Mouse (Mus musculus): Measurements from ENCODE around the gene Ndufb11. TPM values are rescaled to one million over a fixed set of nuclear protein-coding genes. Genes with fewer than 3 reads are reported as not detected.

Ndufb11 gene
- 702 and 766 TPM in 2 replicates for polyA plus RNA-seq (2012)

DNA sequence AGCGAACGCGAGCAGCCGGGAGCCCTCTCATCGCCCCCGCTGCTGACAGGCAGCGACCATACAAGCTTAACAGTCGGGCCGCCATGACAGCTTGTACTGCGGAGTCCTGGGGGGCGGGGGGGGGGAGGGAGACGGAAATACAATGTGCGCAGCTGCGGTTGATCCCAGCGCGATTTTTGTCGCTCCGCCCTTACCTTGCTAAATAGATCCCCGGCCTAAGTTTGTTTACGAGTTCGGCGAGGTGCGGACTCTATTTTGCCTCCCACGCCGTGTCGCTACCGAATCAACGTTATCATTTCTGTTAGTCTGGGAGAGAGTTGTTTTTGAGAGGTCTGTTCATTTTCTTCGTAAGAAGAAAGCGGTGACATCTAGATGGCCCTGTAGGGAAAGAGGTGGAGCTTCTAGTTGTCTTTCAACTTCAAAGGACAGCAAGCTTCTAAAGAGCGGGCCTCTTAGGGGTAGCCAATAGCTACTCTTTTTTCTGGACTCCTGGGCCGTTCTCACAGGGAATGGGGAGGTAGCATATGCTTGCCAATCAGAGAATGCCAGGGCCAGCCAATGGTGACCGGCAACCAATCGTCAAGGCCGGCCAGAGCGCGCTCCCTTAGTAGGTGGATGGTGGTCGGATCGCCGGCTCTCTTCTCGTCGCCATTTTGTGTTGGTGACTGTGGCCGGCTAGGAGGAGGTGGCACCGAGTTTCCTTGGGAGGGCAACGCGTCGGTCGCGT, at the start of gene Ndufb11, which contains the start of gene Rbm10:
Ndufb11 (minus strand) TSS at position 444 of the 727 bp plus-strand sequence.
Rbm10 (plus strand) TSS at position 328 of the 727 bp plus-strand sequence.

DNA sequence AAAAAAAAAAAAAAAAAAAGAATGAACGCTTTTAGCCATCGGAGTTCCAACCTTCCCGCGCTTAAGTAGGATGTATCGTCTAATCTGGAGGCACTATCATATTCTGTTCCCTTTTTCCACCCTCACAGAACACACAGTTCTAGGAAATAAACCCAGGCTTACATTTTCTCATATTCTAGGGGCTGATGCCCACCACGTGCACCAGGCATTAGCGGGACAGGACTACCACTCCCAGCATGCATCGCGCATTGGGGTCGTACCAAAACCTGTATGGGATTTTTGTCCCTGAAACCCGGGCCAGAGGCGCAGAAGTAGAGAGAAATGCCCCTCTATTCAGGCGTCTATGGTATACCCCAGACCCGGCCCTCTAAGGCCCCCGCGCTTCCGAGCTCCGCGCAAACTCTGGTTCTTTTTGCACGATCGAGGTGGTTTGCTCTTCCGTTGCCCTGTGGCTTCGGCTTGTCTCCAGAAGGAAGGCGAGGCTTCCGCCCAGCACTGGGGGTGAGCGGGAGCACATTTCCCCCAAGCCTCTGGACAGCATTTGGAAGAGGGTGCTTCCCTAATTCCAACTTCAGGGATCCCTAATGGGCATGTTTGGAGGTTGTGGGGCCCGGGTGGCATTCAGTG, 40.7 kb upstream of the Ndufb11 start, which contains the start of gene Uba1:
Uba1 (plus strand) TSS at position 301 of the 627 bp plus-strand sequence.

Other genes with a start within 250 kb of the Ndufb11 start
- 0.31 and 0.55 TPM in 2 replicates for gene Jade3, start 191.9 kb downstream of the Ndufb11 start, polyA plus RNA-seq (2012)
- not detected in 2 replicates for gene Rgn, start 67.8 kb downstream of the Ndufb11 start, polyA plus RNA-seq (2012)
- gene Rbm10, start 116 bp downstream of the Ndufb11 start, polyA plus RNA-seq (2012): 72.3 and 72.5 TPM in 2 replicates
- 197 and 210 TPM in 2 replicates for gene Uba1, start 40.7 kb upstream of the Ndufb11 start, polyA plus RNA-seq (2012)
- 54.5 and 62.9 TPM in 2 replicates for gene Cdk16, start 70.3 kb upstream of the Ndufb11 start, polyA plus RNA-seq (2012)
- 12.1 and 18.9 TPM in 2 replicates for gene Usp11, start 86.3 kb upstream of the Ndufb11 start, polyA plus RNA-seq (2012)
- gene Araf, start 180.2 kb upstream of the Ndufb11 start, polyA plus RNA-seq (2012): 38.8 and 52.9 TPM in 2 replicates

Data from megakaryocyte-erythroid progenitor cell, adult 5 weeks (primary cell).